Mouse (Mus musculus): ENCODE measurements around the gene 0610030E20Rik.

Gene 0610030E20Rik

GRCm38 (mm10) chr6:72367460-72367974, 20.4 kb downstream of the 0610030E20Rik start:
- no peak for DNase-seq (ENCODE audit: extremely low read depth, low read depth, low spot score)

- no peak for DNase-seq (ENCODE audit: extremely low read depth, low read depth, low spot score)
Observed at GRCm38 (mm10) chr6:72369557-72369956, 22.4 kb downstream of the 0610030E20Rik start.

GRCm38 (mm10) chr6:72370091-72370490, 23.0 kb downstream of the 0610030E20Rik start:
- no peak for DNase-seq (ENCODE audit: extremely low read depth, low read depth, low spot score)

- no peak for DNase-seq (ENCODE audit: extremely low read depth, low read depth, low spot score)
Observed at GRCm38 (mm10) chr6:72371147-72371546, 24.0 kb downstream of the 0610030E20Rik start.

GRCm38 (mm10) chr6:72371571-72371970, 24.5 kb downstream of the 0610030E20Rik start:
- no peak for DNase-seq (ENCODE audit: extremely low read depth, low read depth, low spot score)

- DNase-seq (ENCODE audit: extremely low read depth, low read depth, low spot score), result no peak
Observed at GRCm38 (mm10) chr6:72373184-72373583, 26.1 kb downstream of the 0610030E20Rik start.

GRCm38 (mm10) chr6:72374206-72374605, 27.1 kb downstream of the 0610030E20Rik start:
- DNase-seq (ENCODE audit: extremely low read depth, low read depth, low spot score), result no peak

GRCm38 (mm10) chr6:72374820-72375563, 27.9 kb downstream of the 0610030E20Rik start:
- DNase-seq (ENCODE audit: extremely low read depth, low read depth, low spot score), result no peak

GRCm38 (mm10) chr6:72378510-72379234, 31.6 kb downstream of the 0610030E20Rik start:
- no peak for DNase-seq (ENCODE audit: extremely low read depth, low read depth, low spot score)

GRCm38 (mm10) chr6:72379377-72380130, 32.4 kb downstream of the 0610030E20Rik start:
- DNase-seq (ENCODE audit: extremely low read depth, low read depth, low spot score), result no peak

- DNase-seq (ENCODE audit: extremely low read depth, low read depth, low spot score), result no peak
Observed at GRCm38 (mm10) chr6:72380131-72380770, 33.1 kb downstream of the 0610030E20Rik start, which contains the start of gene Vamp5. Vamp5 (minus strand) TSS chr6:72380468.

- no peak for DNase-seq (ENCODE audit: extremely low read depth, low read depth, low spot score)
Observed at GRCm38 (mm10) chr6:72382494-72382893, 35.4 kb downstream of the 0610030E20Rik start.

GRCm38 (mm10) chr6:72383142-72383820, 36.2 kb downstream of the 0610030E20Rik start:
- DNase-seq (ENCODE audit: extremely low read depth, low read depth, low spot score), result no peak

GRCm38 (mm10) chr6:72383952-72384351, 36.8 kb downstream of the 0610030E20Rik start:
- no peak for DNase-seq (ENCODE audit: extremely low read depth, low read depth, low spot score)

GRCm38 (mm10) chr6:72385258-72385657, 38.1 kb downstream of the 0610030E20Rik start:
- DNase-seq (ENCODE audit: extremely low read depth, low read depth, low spot score), result no peak

GRCm38 (mm10) chr6:72386561-72386960, 39.4 kb downstream of the 0610030E20Rik start:
- no peak for DNase-seq (ENCODE audit: extremely low read depth, low read depth, low spot score)

- no peak for DNase-seq (ENCODE audit: extremely low read depth, low read depth, low spot score)
Observed at GRCm38 (mm10) chr6:72387816-72388215, 40.7 kb downstream of the 0610030E20Rik start.

GRCm38 (mm10) chr6:72388266-72388665, 41.1 kb downstream of the 0610030E20Rik start:
- DNase-seq (ENCODE audit: extremely low read depth, low read depth, low spot score), result no peak

- DNase-seq (ENCODE audit: extremely low read depth, low read depth, low spot score), result no peak
Observed at GRCm38 (mm10) chr6:72388791-72389329, 41.7 kb downstream of the 0610030E20Rik start.

GRCm38 (mm10) chr6:72389471-72389940, 42.4 kb downstream of the 0610030E20Rik start:
- no peak for DNase-seq (ENCODE audit: extremely low read depth, low read depth, low spot score)
